Mouse (Mus musculus) gastrocnemius, adult 2 months (tissue): Measurements from ENCODE around the gene Rps6kc1. TPM values are rescaled to one million over a fixed set of nuclear protein-coding genes. Genes with fewer than 3 reads are reported as not detected.

ENCODE experiments used
- DNase-seq: peaks from one replicate; pipeline ENCODE4 v3.0.0; 2022
- H3K27ac ChIP-seq: fragments of 200-600 bp; 2 replicates; pipeline ENCODE4 v1.8.1; 2022; ENCODE audit warnings: mild to moderate bottlenecking
- H3K4me3 ChIP-seq: fragments of 200-600 bp; 2 replicates; pipeline ENCODE4 v1.8.1; 2022; ENCODE audit warnings: mild to moderate bottlenecking, moderate library complexity
- CTCF ChIP-seq: fragments of 200-600 bp; IDR thresholded peaks from 2 replicates; pipeline ENCODE4 v1.8.1; 2022; ENCODE audit warnings: antibody characterized with exemption, mild to moderate bottlenecking, moderate library complexity
- intact Hi-C: fragments of 180-260 bp; cut with DNase I; formaldehyde crosslinking; loops from one replicate; pipeline ENCODE4 v1.15.1; 2025
- total RNA-seq, 2 experiments: library from RNA; stranded (reverse); gene quantifications; 2 replicates each; pipeline ENCODE4 v1.2.3; 2021

Gene Rps6kc1
- total RNA-seq, 2 experiments from 2014 or later: 18.3 to 19.7 TPM

GRCm38 (mm10) chr1:190768307-190768706 lies 143.3 kb downstream of the Rps6kc1 start:
- DNase-seq: peak; percentile 31
- no peak overlapping the region for H3K27ac ChIP-seq
- H3K4me3 ChIP-seq: no peak overlapping the region
- intact Hi-C loops: no loop called here
- no peak for TF ChIP-seq CTCF

- Histone ChIP-seq H3K27ac (no peak overlapping the region), H3K4me3 (no peak overlapping the region)
- TF ChIP-seq CTCF: no peak
- intact Hi-C loops: no loop called here
- no peak for DNase-seq
Measured at GRCm38 (mm10) chr1:190767621-190768020, 143.9 kb downstream of the Rps6kc1 start.

GRCm38 (mm10) chr1:190766800-190767199 lies 144.8 kb downstream of the Rps6kc1 start:
- intact Hi-C loops: no loop called here
- TF ChIP-seq CTCF: no peak
- DNase-seq: no peak

GRCm38 (mm10) chr1:190763756-190764155 lies 147.8 kb downstream of the Rps6kc1 start:
- intact Hi-C loops: no loop called here
- no peak for TF ChIP-seq CTCF
- H3K4me3 ChIP-seq: peak overlapping the region; percentile 36
- peak; percentile 41 for DNase-seq
- no peak overlapping the region for H3K27ac ChIP-seq

More at GRCm38 (mm10) chr1:190766800-190767199, 144.8 kb downstream of the Rps6kc1 start:
- Histone ChIP-seq H3K27ac (no peak overlapping the region), H3K4me3 (no peak overlapping the region)

- no peak overlapping the region for H3K27ac ChIP-seq
- intact Hi-C loops: no loop called here
- DNase-seq: no peak
- TF ChIP-seq CTCF: no peak
- H3K4me3 ChIP-seq: no peak overlapping the region
Measured at GRCm38 (mm10) chr1:190761786-190762185, 149.8 kb downstream of the Rps6kc1 start.

GRCm38 (mm10) chr1:190757899-190758298 lies 153.7 kb downstream of the Rps6kc1 start:
- TF ChIP-seq CTCF: no peak
- DNase-seq: no peak
- H3K4me3 ChIP-seq: no peak overlapping the region
- intact Hi-C loops: no loop called here
- no peak overlapping the region for H3K27ac ChIP-seq

GRCm38 (mm10) chr1:190751794-190752570 lies 159.6 kb downstream of the Rps6kc1 start:
- DNase-seq: no peak
- Histone ChIP-seq H3K4me3 (no peak overlapping the region), H3K27ac (no peak overlapping the region)
- intact Hi-C loops: no loop called here
- TF ChIP-seq CTCF: no peak

- TF ChIP-seq CTCF: no peak
- DNase-seq: no peak
- H3K27ac ChIP-seq: no peak overlapping the region
- no peak overlapping the region for H3K4me3 ChIP-seq
- intact Hi-C loops: no loop called here
Measured at GRCm38 (mm10) chr1:190748937-190749336, 162.6 kb downstream of the Rps6kc1 start.

- no peak for TF ChIP-seq CTCF
- Histone ChIP-seq H3K27ac (no peak overlapping the region), H3K4me3 (no peak overlapping the region)
- intact Hi-C loops: no loop called here
- no peak for DNase-seq
Measured at GRCm38 (mm10) chr1:190741421-190741820, 170.1 kb downstream of the Rps6kc1 start.

GRCm38 (mm10) chr1:190732803-190733202 lies 178.8 kb downstream of the Rps6kc1 start:
- no peak for TF ChIP-seq CTCF
- Histone ChIP-seq H3K27ac (no peak overlapping the region), H3K4me3 (no peak overlapping the region)
- intact Hi-C loops: no loop called here
- DNase-seq: no peak

- no peak overlapping the region for H3K27ac ChIP-seq
- intact Hi-C loops: no loop called here
- no peak for DNase-seq
- no peak for TF ChIP-seq CTCF
- no peak overlapping the region for H3K4me3 ChIP-seq
Measured at GRCm38 (mm10) chr1:190729516-190730088, 182.0 kb downstream of the Rps6kc1 start.

- Histone ChIP-seq H3K4me3 (no peak overlapping the region), H3K27ac (no peak overlapping the region)
- no peak for DNase-seq
- no peak for TF ChIP-seq CTCF
- intact Hi-C loops: no loop called here
Measured at GRCm38 (mm10) chr1:190728111-190728651, 183.4 kb downstream of the Rps6kc1 start.

- DNase-seq: no peak
- H3K4me3 ChIP-seq: no peak overlapping the region
- no peak overlapping the region for H3K27ac ChIP-seq
- no peak for TF ChIP-seq CTCF
- intact Hi-C loops: no loop called here
Measured at GRCm38 (mm10) chr1:190727385-190727784, 184.2 kb downstream of the Rps6kc1 start.
